Mouse (Mus musculus): Measurements from ENCODE around the gene Map2k2.

- TF ChIP-seq CTCF (IDR thresholded peaks at IDR 0.05; ENCODE audit: extremely low read depth, insufficient read depth, low read length) (no peak), POLR2A (IDR thresholded peaks at IDR 0.05; ENCODE audit: extremely low read depth, insufficient read depth, low read length) (no peak)
Measured at GRCm38 (mm10) chr10:81120650-81121049, 14.9 kb downstream of the Map2k2 start.
